Mouse (Mus musculus) heart, adult 18-20 months (tissue): ENCODE data around the gene Ttll6. TPM values are rescaled to one million over a fixed set of nuclear protein-coding genes. Genes with fewer than 3 reads are reported as not detected.

Experiments used
- DNase-seq, 2 experiments: peaks; one replicate each; pipeline ENCODE4 v3.0.0; 2021 to 2022; ENCODE audit warnings: mixed read lengths in 1 of 2
- total RNA-seq, 2 experiments: library from RNA; stranded (reverse); gene quantifications; 2 replicates each; pipeline ENCODE4 v1.2.3; 2021

The Ttll6 gene
- total RNA-seq, 2 experiments from 2014 or later, result not detected

- DNase-seq, result no peak
These were observed 61.5 kb downstream of the Ttll6 start for GRCm38 (mm10) chr11:96194961-96195640.

GRCm38 (mm10) chr11:96195769-96196280, 62.2 kb downstream of the Ttll6 start:
- DNase-seq, result no peak

- DNase-seq, result no peak
These were observed 65.1 kb downstream of the Ttll6 start for GRCm38 (mm10) chr11:96198642-96199041.

GRCm38 (mm10) chr11:96199181-96200086, 65.8 kb downstream of the Ttll6 start:
- DNase-seq, result no peak

- DNase-seq, result no peak
These were observed 66.6 kb downstream of the Ttll6 start for GRCm38 (mm10) chr11:96200183-96200655.

GRCm38 (mm10) chr11:96201741-96202140, 68.2 kb downstream of the Ttll6 start:
- DNase-seq, result no peak

GRCm38 (mm10) chr11:96202401-96203081, 69.0 kb downstream of the Ttll6 start:
- DNase-seq, result no peak

GRCm38 (mm10) chr11:96203182-96203788, 69.7 kb downstream of the Ttll6 start:
- DNase-seq, result no peak

GRCm38 (mm10) chr11:96203789-96204186, 70.2 kb downstream of the Ttll6 start:
- DNase-seq, result no peak

- DNase-seq, result no peak
These were observed 70.8 kb downstream of the Ttll6 start for GRCm38 (mm10) chr11:96204351-96204750.

- DNase-seq, result no peak
These were observed 72.0 kb downstream of the Ttll6 start for GRCm38 (mm10) chr11:96205426-96206131.

Other genes with a start within 250 kb of the Ttll6 start
- gene B4galnt2, start 218.9 kb upstream of the Ttll6 start, total RNA-seq, result not detected
- gene Igf2bp1, start 127.8 kb upstream of the Ttll6 start, total RNA-seq, result under 1 TPM; 0.05 to 0.35 TPM
- gene Gip, start 109.2 kb upstream of the Ttll6 start, total RNA-seq, result not detected
- gene Snf8, start 98.9 kb upstream of the Ttll6 start, total RNA-seq, result 10 to 100 TPM; 43.6 to 44.9 TPM
- gene Ube2z, start 68.4 kb upstream of the Ttll6 start, total RNA-seq, result 10 to 100 TPM; 32.0 to 32.3 TPM
- 1,000 to 10,000 TPM; 3,280 to 3,727 TPM for gene Atp5g1, start 58.1 kb upstream of the Ttll6 start, total RNA-seq
- not detected for gene Calcoco2, start 21.8 kb upstream of the Ttll6 start, total RNA-seq
- gene Hoxb13, start 60.5 kb downstream of the Ttll6 start, total RNA-seq, result not detected
- not detected for gene Hoxb9, start 137.7 kb downstream of the Ttll6 start, total RNA-seq
- not detected for gene Hoxb8, start 148.1 kb downstream of the Ttll6 start, total RNA-seq
- not detected for gene Hoxb7, start 152.8 kb downstream of the Ttll6 start, total RNA-seq
- gene Hoxb6, start 158.7 kb downstream of the Ttll6 start, total RNA-seq, result not detected
- under 1 TPM; 0.12 to 0.21 TPM for gene Hoxb5, start 169.6 kb downstream of the Ttll6 start, total RNA-seq
- under 1 TPM; 0.62 to 0.64 TPM for gene Hoxb4, start 184.5 kb downstream of the Ttll6 start, total RNA-seq
- gene Hoxb3, start 189.5 kb downstream of the Ttll6 start, total RNA-seq, result under 1 TPM; 0.12 to 0.57 TPM
- under 1 TPM; 0.46 to 0.62 TPM for gene Hoxb2, start 216.7 kb downstream of the Ttll6 start, total RNA-seq
- gene Hoxb1, start 232.0 kb downstream of the Ttll6 start, total RNA-seq, result not detected